Mouse (Mus musculus) macrophage (primary cell): Measurements from ENCODE around the gene Pyroxd1. TPM values are rescaled to one million over a fixed set of nuclear protein-coding genes. Genes with fewer than 3 reads are reported as not detected.
"Not testable (repeated sequence)": the region's sequence is repeated elsewhere in the genome, so short reads cannot be mapped to it uniquely, and the experiment has no call there.

Experiments
- H3K27ac ChIP-seq: fragments of 350-480 bp; formaldehyde crosslinking; 2 replicates; pipeline ENCODE4 v1.9.0; 2021
- H3K36me3 ChIP-seq: fragments of 350-480 bp; formaldehyde crosslinking; 2 replicates; pipeline ENCODE4 v1.9.0; 2021; ENCODE audit errors: inconsistent target
- H3K4me3 ChIP-seq: fragments of 350-480 bp; formaldehyde crosslinking; 2 replicates; pipeline ENCODE4 v1.9.0; 2021; ENCODE audit errors: inconsistent target
- H3K79me2 ChIP-seq: fragments of 350-480 bp; formaldehyde crosslinking; 2 replicates; pipeline ENCODE4 v1.9.0; 2021; ENCODE audit errors: inconsistent target
- WGBS: methylation state at CpG from one replicate; pipeline ENCODE4 v1.1.7; 2026; ENCODE audit warnings: inconsistent platforms; ENCODE audit not compliant: missing documents; 5-methylcytosine and 5-hydroxymethylcytosine counted together
- polyA plus RNA-seq: library from polyadenylated mRNA; stranded (reverse); fragments of 250-400 nt; gene quantifications from 3 replicates; pipeline ENCODE4 v1.2.4, GENCODE M21; 2018; ENCODE audit warnings: inconsistent platforms
- total RNA-seq, 78 experiments: library from RNA; depleted of rRNA; stranded (reverse); fragments of 250-400 nt; gene quantifications; 1 replicate in 9 of 78; 2 replicates in 24 of 78; 3 replicates in 43 of 78; 4 replicates in 2 of 78; pipeline ENCODE4 v1.2.4; 2018; ENCODE audit warnings: inconsistent platforms in 56 of 78

Gene Pyroxd1
- total RNA-seq (2018; cell fraction: chromatin; rRNA removed): 10 to 100 TPM; 16.5 to 44.1 (median 28.9) TPM
- total RNA-seq (2018; cell fraction: cytosol; rRNA removed): 1 to 10 TPM; 4.4 to 8.2 (median 6.3) TPM
- 10 to 100 TPM; 10.6 to 31.9 (median 19.5) TPM for total RNA-seq (2018; cell fraction: nucleus; rRNA removed)
- 7.2 to 9.4 TPM (median 7.9 TPM) in 3 replicates for polyA plus RNA-seq

GRCm38 (mm10) chr6:142345440-142346038 is at the start of gene Pyroxd1:
Gene Pyroxd1 (plus strand): TSS chr6:142345654.
- under 1% methylated on average over 48 of the region's 48 CpGs for WGBS
- peaks cover 4% of the 10 kb centered on the region; the same call in 1 of the 2 replicates for H3K79me2 ChIP-seq

GRCm38 (mm10) chr6:142298098-142298497 is 47.4 kb upstream of the Pyroxd1 start, which contains the start of gene Iapp:
Gene Iapp (plus strand): TSS chr6:142298423.
- Histone ChIP-seq H3K27ac (no peak within 1 kb of the TSS), H3K4me3 (no peak within 1 kb of the TSS), H3K79me2 (no peaks in the 10 kb centered on the region), H3K36me3 (no peaks in the 10 kb centered on the region)
- 67% methylated on average over 4 of the region's 4 CpGs for WGBS

More at GRCm38 (mm10) chr6:142345440-142346038, at the start of gene Pyroxd1:
- H3K36me3 ChIP-seq: peaks cover 18% of the 10 kb centered on the region
- H3K27ac ChIP-seq: peak within 1 kb of the TSS; percentile 80
- H3K4me3 ChIP-seq: peak within 1 kb of the TSS; percentile 68

- Histone ChIP-seq H3K4me3 (no peak overlapping the region), H3K36me3 (no peaks in the 10 kb centered on the region), H3K27ac (no peak overlapping the region), H3K79me2 (no peaks in the 10 kb centered on the region)
These were observed 40.4 kb upstream of the Pyroxd1 start for GRCm38 (mm10) chr6:142305076-142305475.

- H3K4me3 ChIP-seq: no peak overlapping the region
- no peak overlapping the region for H3K27ac ChIP-seq
- WGBS: 83% methylated on average over 5 of the region's 5 CpGs
- no peaks in the 10 kb centered on the region for H3K79me2 ChIP-seq
- H3K36me3 ChIP-seq: no peaks in the 10 kb centered on the region
These were observed 31.2 kb upstream of the Pyroxd1 start for GRCm38 (mm10) chr6:142314285-142314684.

GRCm38 (mm10) chr6:142317106-142317505 is 28.3 kb upstream of the Pyroxd1 start:
- H3K27ac ChIP-seq: no peak overlapping the region
- H3K36me3 ChIP-seq: no peaks in the 10 kb centered on the region
- H3K4me3 ChIP-seq: no peak overlapping the region
- H3K79me2 ChIP-seq: no peaks in the 10 kb centered on the region

- H3K4me3 ChIP-seq: no peak within 1 kb of the TSS
- 74% methylated on average over 4 of the region's 4 CpGs for WGBS
- H3K36me3 ChIP-seq: no peaks in the 10 kb centered on the region
- no peak within 1 kb of the TSS for H3K27ac ChIP-seq
- H3K79me2 ChIP-seq: no peaks in the 10 kb centered on the region
These were observed 22.6 kb upstream of the Pyroxd1 start, which contains the start of gene Slco1a5 for GRCm38 (mm10) chr6:142322881-142323280. Gene Slco1a5 (minus strand): TSS chr6:142322981.

GRCm38 (mm10) chr6:142326598-142326997 is 18.9 kb upstream of the Pyroxd1 start:
- Histone ChIP-seq H3K79me2 (no peaks in the 10 kb centered on the region), H3K27ac (no peak overlapping the region), H3K36me3 (no peaks in the 10 kb centered on the region), H3K4me3 (no peak overlapping the region)
- 92% methylated on average over 2 of the region's 3 CpGs for WGBS

GRCm38 (mm10) chr6:142329201-142329600 is 16.3 kb upstream of the Pyroxd1 start:
- Histone ChIP-seq H3K36me3 (no peaks in the 10 kb centered on the region), H3K79me2 (no peaks in the 10 kb centered on the region), H3K27ac (no peak overlapping the region), H3K4me3 (no peak overlapping the region)
- WGBS: 60% methylated on average over 1 of the region's 1 CpGs

- no peak overlapping the region for H3K4me3 ChIP-seq
- H3K27ac ChIP-seq: no peak overlapping the region
- no peaks in the 10 kb centered on the region for H3K36me3 ChIP-seq
- no peaks in the 10 kb centered on the region for H3K79me2 ChIP-seq
- WGBS: 57% methylated on average over 2 of the region's 2 CpGs
These were observed 6.5 kb upstream of the Pyroxd1 start for GRCm38 (mm10) chr6:142338961-142339360.

GRCm38 (mm10) chr6:142339576-142339975 is 5.9 kb upstream of the Pyroxd1 start:
- Histone ChIP-seq H3K36me3 (no peaks in the 10 kb centered on the region), H3K4me3 (no peak overlapping the region), H3K27ac (no peak overlapping the region), H3K79me2 (no peaks in the 10 kb centered on the region)
- 42% methylated on average over 2 of the region's 2 CpGs for WGBS

GRCm38 (mm10) chr6:142343561-142343960 is 1.9 kb upstream of the Pyroxd1 start:
- 0 out of 2 replicates have a peak, but pooled peaks cover 3% of the 10 kb centered on the region for H3K36me3 ChIP-seq
- 73% methylated on average over 2 of the region's 2 CpGs for WGBS
- H3K4me3 ChIP-seq: no peak overlapping the region
- H3K79me2 ChIP-seq: peaks cover 4% of the 10 kb centered on the region; the same call in 1 of the 2 replicates
- H3K27ac ChIP-seq: no peak overlapping the region

- 45% methylated on average over 12 of the region's 12 CpGs for WGBS
- peaks cover 27% of the 10 kb centered on the region for H3K36me3 ChIP-seq
- H3K27ac ChIP-seq: peak overlapping the region; percentile 80
- peak overlapping the region; percentile 68 for H3K4me3 ChIP-seq
- H3K79me2 ChIP-seq: peaks cover 4% of the 10 kb centered on the region; the same call in 1 of the 2 replicates
These were observed 992 bp downstream of the Pyroxd1 start for GRCm38 (mm10) chr6:142346181-142347110.

GRCm38 (mm10) chr6:142347431-142348385 is 2.3 kb downstream of the Pyroxd1 start:
- Histone ChIP-seq H3K36me3 (peaks cover 32% of the 10 kb centered on the region), H3K79me2 (peaks cover 4% of the 10 kb centered on the region; the same call in 1 of the 2 replicates), H3K4me3 (no peak overlapping the region), H3K27ac (no peak overlapping the region)
- WGBS: 84% methylated on average over 11 of the region's 11 CpGs

- H3K79me2 ChIP-seq, H3K4me3 ChIP-seq, H3K27ac ChIP-seq: not testable (repeated sequence)
- H3K36me3 ChIP-seq: peaks cover 59% of the 10 kb centered on the region
- 94% methylated on average over 3 of the region's 3 CpGs for WGBS
These were observed 6.6 kb downstream of the Pyroxd1 start for GRCm38 (mm10) chr6:142352099-142352498.
